Mouse (Mus musculus) cerebellum, adult 9-10 months (tissue): ENCODE measurements around the gene Acbd7.
A peak's percentile ranks its signal among the peaks of the same experiment; 100 is the strongest.

Experiments used
- DNase-seq: peaks from one replicate; pipeline ENCODE4 v3.0.0; 2022

Acbd7 gene

DNA sequence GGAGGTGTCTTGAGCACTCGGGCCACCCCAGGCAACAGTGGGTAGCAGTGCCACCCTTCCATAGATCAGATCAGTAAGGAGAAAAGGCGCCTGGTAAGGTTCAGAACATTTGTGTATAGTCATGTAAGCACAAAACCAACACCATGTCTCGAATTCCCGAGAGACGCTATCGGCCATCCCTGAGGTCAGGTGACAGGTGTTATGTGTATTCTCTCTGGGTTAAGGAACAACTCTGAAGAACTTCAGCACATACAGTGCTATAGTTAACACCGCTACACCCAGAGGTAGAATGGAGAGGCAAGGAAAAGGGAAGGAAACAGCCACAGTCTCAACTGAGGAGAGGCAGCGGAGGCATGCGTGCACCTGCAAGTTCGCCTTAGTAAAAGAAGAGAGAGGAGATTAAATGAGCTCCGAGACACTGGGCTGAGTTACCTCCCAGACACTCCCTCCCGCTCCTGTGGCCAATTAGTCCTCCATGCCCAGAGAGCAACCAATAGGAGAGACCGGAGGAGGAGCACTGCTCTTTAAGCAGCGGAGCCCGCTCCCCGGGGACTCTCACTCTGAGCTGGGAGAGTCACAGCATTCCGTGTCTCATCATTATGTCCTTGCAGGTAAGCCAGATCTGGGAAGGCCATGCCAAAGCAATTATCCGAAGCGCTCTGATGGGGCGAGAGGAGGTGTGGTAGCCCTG is at the start of gene Acbd7:
TSS of gene Acbd7 (plus strand) at position 558 of the 691 bp plus-strand sequence.
- DNase-seq = peak; percentile 64

DNA sequence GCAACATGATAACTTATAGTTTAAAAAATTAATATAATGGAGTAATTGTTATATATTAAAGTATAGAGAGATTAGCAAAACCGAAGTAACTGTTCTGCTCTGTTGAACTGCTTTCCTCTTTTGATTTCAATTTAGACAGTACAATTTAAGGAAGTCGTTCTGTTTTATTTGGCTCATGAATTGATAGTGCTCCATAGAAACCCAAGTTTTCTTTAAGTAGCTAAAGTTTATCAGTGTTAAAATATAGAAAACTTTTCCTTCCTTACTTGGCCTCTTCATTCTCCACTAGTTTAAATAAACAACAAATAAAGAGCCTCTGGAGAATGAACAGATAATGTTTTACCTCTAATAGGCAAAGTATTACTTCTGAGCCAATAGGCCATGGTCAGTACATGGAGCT is 49.7 kb upstream of the Acbd7 start:
- no peak for DNase-seq

DNA sequence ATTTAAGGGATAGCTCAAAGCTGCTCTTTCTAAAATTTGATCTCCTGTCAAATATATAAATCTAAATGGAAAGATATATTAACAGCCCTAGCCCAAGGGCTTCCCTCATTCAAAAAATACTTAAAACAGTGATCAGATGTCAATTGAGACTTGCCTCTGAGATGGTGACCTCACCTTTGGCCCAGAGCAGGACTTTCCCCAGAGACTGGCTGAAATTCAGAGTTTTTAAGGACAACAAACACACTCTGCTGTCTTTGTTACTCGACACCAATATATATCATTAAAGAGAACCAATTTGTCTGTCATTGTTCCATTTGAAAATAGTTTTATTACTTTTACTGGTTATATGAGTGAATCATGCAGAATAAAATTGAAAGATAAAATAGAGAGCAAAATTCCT is 46.4 kb upstream of the Acbd7 start:
- DNase-seq = no peak

DNA sequence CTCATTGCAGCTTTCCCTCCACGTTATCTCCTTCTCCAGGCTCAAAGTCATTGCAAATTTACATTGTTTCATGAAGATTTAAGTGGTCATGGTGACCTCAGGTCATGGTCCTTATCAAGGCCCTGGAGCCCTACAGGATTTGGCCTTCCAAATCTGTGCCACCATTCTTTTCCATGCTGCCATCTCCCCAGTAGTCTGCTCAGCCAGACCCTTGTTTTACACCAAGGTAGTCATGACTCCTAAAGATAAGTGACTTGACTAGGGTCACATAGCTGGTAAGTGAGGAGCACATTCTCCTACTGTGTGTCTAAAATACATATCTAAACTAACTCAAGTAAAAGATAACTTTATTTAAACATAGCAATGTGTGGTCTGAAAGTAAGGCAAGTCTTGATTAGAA is 43.8 kb upstream of the Acbd7 start:
- DNase-seq = no peak

DNA sequence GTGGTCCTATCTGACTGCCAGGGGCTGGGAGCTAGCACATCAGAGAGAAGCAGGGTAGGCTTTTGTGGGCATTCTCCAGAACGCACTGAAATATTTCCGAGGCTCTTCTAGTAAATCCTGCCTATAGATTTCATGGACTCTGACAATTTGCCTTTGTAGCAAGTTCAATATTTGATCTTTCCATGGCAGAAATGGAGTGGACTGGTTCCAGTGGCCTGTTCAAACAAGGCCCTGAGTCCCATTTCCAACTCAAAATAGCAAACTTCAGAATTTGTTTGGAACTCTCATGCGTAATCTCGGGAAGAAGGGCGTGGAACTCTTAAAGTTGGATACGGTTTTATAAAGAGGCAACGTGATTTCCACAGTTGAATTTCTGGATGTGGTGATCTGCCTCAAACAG is 40.1 kb upstream of the Acbd7 start:
- DNase-seq = no peak

DNA sequence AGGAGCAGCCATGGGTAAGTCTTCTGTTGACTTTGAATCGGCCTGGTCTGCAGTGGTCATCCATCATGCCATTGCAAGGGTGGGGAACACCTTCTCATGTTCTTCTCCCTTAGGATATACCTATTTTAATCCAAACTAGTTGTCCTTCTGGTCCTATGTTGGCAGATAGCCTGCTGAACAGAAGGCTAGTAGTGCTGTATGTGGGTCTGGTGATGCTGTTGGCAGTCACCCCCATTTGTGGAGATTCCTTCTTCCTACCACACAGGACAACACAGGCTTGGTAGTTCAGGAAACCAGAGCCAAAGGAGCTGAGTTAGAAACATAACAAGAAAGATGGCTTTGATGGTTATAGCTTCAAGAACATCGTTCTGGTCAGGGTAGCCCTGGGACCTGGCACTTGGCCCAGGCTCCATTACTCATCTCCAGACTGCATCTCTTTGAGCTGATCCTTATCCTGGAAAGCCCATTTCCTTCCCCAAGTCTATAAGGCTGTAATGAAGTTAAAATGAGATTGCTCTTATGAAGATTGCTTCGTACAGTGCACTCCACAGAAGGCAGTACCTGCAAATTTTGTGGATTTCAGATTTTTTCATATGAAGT is 30.4 kb upstream of the Acbd7 start:
- DNase-seq = peak; percentile 86

DNA sequence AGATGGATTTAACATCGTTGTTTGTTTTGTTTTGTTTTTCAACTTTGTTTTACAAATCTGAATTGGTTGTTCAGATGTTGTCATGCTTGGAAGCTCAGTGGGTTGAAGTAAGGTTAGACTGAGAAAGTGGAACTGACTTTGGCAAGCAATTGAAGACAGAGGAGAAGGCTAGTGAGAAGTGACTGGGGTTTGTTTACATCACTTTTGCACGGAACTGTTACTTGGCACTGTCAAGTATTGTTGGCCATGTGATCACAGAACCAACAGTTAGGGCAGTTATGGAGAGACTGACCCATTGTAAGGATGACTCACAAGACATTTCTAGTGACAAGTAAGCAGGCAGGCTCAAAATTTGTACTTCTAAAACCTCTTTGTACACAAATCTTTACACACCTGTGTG is 12.8 kb upstream of the Acbd7 start:
- DNase-seq = no peak

DNA sequence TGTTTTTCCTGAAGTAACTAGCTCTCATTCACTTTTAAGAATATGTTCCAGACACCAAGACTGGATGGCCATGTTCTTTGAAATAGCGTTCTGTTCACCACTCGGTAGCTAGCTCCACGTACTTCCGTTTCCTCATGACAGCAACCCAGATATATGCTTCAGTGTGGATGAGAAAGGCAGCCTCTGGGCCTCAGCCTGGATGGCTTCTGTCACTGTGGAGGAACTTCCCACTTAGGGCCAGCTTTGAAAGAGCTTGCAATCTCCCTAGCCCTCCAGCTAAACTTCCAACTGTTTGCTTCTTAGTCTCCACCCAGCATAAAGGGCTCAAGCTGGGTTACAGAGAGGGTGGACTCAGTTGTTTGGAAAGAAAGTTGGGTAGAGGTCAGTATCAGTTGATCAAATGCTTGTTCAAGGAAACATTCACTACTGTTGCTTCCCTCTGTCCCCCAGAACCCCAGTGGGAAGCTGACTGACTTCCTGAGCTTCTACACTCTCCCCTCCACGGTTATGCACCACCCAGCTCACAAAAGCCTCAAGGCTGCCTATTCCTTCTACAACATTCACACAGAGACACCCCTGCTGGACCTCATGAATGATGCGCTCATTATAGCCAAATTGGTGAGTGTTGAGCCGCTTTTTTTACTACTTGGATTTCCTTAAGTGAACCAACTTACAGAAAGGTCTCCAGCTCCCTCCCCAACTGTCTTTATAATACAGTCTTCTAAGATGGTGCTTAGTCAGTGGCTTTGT is 11.4 kb upstream of the Acbd7 start:
- no peak for DNase-seq

DNA sequence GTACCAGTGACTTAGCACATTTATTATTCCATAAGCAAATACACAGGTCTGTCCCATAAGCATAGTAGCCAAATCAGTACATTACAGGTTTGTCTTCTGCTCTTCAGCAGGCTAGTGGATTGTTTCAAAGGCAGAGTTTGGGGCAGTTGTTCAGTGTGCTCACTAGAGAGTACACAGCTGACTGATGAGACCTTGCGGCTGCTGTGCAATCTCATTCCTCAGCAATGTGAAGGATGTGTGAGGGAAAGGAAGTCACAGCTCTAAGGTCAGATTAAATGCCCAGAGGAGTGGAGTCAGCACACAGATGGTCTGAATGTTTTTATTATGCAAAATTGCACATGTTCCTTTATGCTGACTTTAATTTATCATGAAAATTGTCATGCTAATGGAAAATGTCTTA is 9.4 kb upstream of the Acbd7 start:
- no peak for DNase-seq

DNA sequence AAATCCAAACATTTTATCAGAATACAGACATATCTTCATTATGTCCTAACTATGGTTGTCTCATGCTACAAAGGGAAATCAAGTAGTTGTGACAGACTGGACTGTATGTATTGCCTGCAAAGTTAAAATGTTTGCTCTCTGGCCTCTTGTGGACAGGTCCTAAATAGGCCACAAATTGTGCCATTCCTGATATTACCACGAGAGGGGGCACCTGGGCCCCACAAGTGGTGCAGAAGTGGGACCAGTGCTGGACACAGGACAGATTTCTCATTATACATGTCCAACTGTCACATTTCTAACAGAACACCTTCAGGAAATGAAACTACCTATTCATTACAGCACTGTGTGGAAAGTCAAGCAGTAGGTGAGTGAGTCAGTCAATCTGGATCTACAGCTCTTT is 8.6 kb upstream of the Acbd7 start:
- DNase-seq = peak; percentile 78

DNA sequence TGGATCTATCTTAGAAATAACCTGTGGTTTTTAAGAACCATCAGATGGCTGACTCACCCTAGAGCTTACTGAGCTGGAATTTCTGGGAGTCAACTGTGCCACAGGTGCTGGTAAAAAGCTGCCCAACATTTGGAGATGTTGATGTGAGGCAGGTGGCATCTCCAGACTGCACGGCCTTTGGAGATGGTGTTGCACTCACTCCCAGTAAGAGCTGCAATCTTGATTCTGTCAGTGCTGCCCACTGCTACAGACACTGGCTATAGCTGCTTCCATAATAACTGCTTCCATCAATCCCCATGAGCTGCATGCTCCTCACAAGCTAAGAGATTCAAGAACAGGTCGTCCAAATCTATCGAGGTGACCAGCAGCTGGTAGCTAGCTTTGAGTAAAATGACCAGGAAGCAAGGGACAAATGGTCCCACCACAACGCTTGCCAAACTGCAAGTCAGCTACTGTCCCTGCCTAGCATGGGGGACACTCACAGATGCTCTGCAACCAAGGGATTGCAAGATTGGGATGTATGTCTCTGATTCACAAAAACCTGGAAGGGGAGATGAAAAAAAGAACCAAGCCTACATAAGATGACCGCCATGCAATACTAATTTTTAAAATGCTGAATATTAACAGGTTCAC is 4.8 kb upstream of the Acbd7 start:
- peak; percentile 39 for DNase-seq

DNA sequence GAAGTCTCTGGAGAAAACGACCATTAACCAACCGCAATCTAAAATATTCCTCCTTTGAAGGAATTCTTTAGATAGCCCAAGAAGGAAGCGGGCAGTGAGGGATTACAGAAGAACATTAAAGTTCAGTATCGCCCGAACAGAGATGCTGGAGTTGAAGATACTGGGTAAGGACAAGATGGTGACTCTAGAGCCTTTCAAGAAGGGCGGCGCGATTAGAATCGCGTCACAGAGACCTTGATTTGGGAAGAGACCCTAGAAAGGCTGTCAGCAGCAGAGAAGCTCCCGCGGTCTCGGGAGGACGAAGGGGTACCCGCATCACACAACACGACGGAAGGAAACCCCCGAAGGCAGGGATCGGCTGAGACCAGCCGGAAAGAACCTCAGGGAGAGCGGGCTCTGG is 3.9 kb upstream of the Acbd7 start:
- DNase-seq = no peak

DNA sequence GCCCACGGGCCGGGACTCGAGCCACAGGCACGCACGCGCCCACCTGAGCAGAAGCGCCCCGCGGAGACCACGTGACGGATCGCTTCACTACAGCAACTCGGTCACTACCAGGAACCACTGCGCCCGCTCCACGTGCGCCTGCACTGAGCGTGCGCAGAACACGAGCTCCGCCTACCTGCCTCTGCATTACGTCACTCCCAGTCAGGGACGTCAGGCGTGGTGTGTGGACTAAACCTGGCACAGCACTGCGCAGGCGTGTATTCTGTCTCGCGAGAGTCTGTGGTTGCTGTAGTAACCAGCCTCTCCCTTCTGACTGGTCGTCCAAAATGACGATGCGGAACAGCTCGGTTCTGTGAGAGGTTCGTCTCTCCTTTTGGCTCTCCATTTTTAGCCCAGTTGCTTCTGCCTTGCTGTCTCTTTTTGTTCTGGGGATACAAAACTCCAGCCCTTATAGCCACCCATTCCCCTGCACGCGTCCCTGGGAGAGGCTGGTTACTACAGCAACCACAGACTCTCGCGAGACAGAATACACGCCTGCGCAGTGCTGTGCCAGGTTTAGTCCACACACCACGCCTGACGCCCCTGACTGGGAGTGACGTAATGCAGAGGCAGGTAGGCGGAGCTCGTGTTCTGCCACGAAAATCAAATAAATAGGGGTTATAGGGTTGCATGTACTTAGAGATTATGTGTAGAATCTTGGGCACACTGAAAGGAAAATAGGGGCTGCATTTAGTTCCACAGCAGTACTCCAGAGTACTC is 3.3 kb upstream of the Acbd7 start, which contains the start of gene Rpp38:
TSS of gene Rpp38 (minus strand) at position 160 of the 759 bp plus-strand sequence.
- peak; percentile 99 for DNase-seq

DNA sequence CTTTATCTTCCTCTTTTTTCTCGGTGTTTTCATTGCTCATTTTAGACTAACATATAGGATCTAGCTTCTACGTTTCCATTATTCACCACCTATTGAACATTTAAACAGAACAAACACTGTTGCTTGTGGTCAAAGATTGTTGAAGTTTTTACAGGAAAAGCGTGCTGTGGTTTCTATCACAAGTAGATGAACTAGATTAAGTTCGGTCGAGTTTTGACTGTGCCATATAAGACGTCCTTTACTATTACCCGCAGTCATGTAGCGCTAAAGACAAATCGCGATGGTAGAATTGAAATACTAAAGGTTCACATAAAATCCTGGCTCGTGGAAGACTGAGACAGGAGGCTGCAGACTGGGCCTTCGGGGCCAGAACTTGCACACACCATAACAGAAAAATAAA is 2.2 kb upstream of the Acbd7 start:
- peak; percentile 58 for DNase-seq

DNA sequence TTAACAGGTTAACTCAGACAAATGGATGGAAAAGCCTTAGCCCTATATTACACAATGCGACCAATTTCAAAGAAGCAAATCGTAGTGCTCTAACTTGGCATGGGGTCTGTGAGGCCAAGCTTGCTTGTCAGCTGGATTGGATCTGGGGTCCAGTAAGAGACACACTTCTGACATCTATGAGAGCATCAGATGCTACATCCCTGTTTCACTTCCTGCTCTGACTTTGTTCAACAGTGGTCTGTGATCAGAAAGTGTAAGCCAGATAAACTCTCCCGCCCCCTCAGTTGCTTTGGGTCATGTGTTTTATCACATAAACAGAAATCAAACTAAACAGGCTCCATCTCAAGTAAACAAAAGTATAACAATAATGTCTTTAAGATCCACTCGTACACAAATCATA is 12.5 kb downstream of the Acbd7 start:
- no peak for DNase-seq

DNA sequence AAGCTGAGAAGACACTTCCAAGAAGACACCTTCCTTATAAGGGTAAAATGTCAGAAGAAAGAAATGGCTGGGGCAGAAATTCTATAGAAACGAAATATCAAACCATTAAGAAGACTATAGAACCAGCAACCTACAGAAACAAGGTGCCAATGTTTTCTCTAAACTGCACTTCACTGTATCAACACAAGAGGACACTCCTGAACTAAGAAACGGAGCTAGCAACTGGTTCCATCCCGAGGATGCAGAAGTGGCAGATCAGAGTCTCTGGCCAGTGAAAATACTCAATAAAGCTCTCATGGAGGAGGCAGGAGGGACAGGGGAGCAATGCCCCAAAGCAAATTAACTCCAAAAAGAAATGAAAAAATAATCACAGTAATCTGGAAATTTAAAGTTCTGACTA is 13.0 kb downstream of the Acbd7 start:
- no peak for DNase-seq

DNA sequence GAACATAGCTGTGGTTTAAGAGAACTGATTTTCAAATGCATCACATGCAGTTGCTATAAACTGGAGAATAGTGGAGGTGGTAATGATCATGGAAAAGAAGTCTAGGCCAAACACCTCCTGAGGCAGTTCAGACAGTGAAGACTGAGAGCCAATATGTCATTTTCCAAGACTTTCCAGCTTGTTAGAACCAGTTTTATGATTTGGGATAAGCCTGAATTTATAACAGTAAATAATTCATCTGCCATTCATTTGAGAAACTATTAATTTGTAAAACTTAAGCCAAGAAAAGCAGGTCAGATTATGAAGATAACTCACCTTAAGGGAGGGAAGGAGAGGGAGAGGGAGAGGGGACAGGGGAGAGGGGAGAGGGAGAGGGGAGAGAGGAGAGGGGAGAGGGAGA is 17.2 kb downstream of the Acbd7 start:
- DNase-seq = no peak

DNA sequence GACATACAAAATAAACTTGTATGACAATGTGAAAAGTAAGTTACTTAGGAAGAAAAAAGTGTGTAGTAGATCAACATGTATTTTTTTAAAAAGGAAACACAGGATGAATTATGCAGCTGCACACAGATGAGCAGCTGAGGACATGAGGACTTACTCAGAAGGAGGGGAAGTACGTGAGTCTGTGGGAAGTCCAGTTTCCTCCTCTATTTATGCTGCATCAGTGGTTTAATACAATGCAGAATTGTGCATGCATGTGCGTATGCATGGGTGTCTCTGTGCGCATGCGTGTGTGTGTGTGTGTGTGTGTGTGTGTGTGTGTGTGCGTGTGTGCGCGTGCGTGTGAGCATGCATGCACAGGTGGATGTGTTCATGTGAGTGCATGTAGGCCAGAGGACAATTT is 19.8 kb downstream of the Acbd7 start:
- DNase-seq = no peak

DNA sequence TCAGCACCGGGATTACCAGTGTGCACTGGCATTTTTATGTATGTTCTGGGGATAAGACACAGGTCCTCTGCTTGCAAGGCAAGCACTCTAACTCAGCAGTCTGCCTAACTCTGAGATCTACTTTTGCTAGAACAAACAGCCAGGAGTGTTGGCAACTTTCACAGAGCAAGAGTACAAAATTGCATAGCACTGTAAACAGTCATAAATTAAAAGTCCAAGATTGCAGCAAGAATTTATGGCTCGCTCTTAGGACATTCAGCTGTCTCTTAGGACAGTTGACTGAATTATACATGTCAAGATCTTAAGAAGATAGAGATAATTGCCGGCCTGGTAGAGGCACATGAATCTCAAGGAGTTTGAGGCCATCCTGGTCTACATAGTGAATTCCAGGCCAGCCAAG is 20.3 kb downstream of the Acbd7 start:
- no peak for DNase-seq

DNA sequence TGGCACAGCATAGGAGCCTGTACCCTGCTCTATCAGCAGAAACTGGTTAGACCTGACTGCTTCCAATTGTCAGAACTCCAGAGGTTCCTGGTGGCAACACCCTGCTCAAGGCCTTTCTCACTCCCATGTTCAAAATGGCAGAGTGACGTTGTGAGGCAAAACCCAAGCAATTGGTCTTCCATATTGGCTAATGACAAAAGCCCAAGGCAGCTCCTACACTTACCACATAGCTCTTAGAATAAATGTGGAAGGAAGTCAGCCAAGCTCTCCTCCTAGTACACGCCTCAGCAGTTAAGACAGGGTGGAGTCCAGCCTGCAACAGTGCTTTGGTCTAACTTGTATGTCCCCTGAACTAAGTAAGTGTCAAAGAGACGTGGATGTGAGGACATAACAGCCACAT is 21.9 kb downstream of the Acbd7 start:
- DNase-seq = no peak

DNA sequence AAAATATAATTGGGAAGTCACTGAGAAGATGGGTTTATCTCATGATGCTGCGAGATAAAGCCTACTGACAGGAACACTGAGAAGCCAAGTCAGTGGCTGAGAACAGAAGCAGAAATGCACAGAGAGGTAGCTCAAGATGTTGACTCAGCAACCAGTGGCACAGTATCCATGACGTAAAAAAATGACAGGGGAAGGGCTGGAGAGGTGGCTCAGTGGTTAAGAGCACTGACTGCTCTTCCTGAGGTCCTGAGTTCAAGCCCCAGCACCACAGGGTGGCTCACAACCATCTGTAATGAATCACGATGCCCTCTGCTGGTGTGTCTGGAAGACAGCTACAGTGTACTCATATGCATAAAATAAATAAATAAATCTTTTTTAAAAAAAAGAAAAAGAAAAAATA is 25.1 kb downstream of the Acbd7 start:
- no peak for DNase-seq

DNA sequence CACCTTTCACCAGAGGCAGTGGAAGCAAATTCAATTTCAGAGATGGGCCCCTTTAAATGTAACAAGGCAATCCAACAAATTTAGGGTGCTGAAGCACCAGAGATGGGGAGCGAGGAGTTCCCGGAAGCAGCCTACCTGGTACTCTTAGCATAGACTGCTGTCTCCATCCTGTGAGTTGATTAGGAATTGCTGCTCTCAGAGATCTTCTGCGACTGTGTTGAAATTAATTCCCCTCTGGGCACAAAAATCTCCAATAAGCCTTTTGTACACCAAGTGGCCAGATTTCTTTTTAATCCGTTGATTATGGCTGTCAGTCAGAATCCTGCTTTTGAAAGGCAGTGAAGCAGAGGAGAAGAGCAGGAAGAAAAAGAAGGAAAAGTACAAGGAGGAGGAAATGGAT is 29.2 kb downstream of the Acbd7 start:
- no peak for DNase-seq
